Mouse (Mus musculus): ENCODE results near the gene Prkaa2. TPM values are rescaled to one million over a fixed set of nuclear protein-coding genes. Genes with fewer than 3 reads are reported as not detected.

Prkaa2 gene
- 2.0 and 3.2 TPM in 2 replicates for polyA plus RNA-seq (2016; fragmentation: Nextera tagmentation; extraction: Ambion mirVana)

GRCm38 (mm10) chr4:105109199-105109989, at the start of gene Prkaa2:
Prkaa2 (minus strand) TSS chr4:105109890.
- H3K4me3 ChIP-seq = peak within 1 kb of the TSS; percentile 82
- DNase-seq (ENCODE audit: low spot score) = peak; percentile 71

DNA sequence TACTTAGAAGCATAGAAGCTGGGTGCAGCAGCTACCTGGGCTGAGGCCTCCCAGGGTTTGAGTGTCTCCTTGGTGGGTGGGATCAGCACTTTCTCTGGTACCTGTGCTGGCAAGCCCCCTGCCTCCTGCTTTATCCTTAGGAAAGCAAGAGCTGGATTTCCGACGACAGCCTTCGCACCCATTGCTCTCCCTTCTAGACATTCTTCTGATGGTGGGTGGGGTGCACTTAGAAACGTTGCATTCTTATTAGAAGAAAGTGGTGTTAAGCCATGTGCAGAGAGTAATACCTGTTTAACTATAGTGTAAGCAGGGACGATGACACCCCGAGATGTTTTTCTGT, 49.8 kb upstream of the Prkaa2 start:
- peak overlapping the region; percentile 98 for H3K27ac ChIP-seq
- DNase-seq (ENCODE audit: low spot score) = no peak
- H3K27me3 ChIP-seq (ENCODE audit: insufficient read depth, poor library complexity, severe bottlenecking) = 0 out of 2 replicates have a peak, but pooled peaks cover 7% of the 10 kb centered on the region
- H3K4me3 ChIP-seq = peak overlapping the region; percentile 98
- WGBS = 23% methylated on average over 6 of the region's 6 CpGs
- no peaks in the 10 kb centered on the region for H3K9me3 ChIP-seq
- H3K36me3 ChIP-seq = peaks cover 31% of the 10 kb centered on the region
- peaks cover 49% of the 10 kb centered on the region for H3K4me1 ChIP-seq (replicated peaks)

More at GRCm38 (mm10) chr4:105109199-105109989, at the start of gene Prkaa2:
- Histone ChIP-seq H3K27me3 (ENCODE audit: insufficient read depth, poor library complexity, severe bottlenecking) (peaks cover 31% of the 10 kb centered on the region), H3K36me3 (no peaks in the 10 kb centered on the region), H3K4me1 (replicated peaks) (peaks cover 20% of the 10 kb centered on the region), H3K27ac (peak within 1 kb of the TSS; percentile 92), H3K9me3 (no peaks in the 10 kb centered on the region)
- WGBS = under 1% methylated on average over 80 of the region's 80 CpGs

GRCm38 (mm10) chr4:105158651-105159530, 49.2 kb upstream of the Prkaa2 start:
- Histone ChIP-seq H3K36me3 (peaks cover 30% of the 10 kb centered on the region), H3K4me3 (peak overlapping the region; percentile 98), H3K27ac (peak overlapping the region; percentile 98), H3K9me3 (no peaks in the 10 kb centered on the region), H3K4me1 (replicated peaks) (peaks cover 45% of the 10 kb centered on the region), H3K27me3 (ENCODE audit: insufficient read depth, poor library complexity, severe bottlenecking) (0 out of 2 replicates have a peak, but pooled peaks cover 7% of the 10 kb centered on the region)
- DNase-seq (ENCODE audit: low spot score) = peak; percentile 44
- WGBS = under 1% methylated on average over 18 of the region's 18 CpGs

GRCm38 (mm10) chr4:105158169-105158555, 48.5 kb upstream of the Prkaa2 start:
- Histone ChIP-seq H3K4me3 (peak overlapping the region; percentile 98), H3K36me3 (peaks cover 23% of the 10 kb centered on the region), H3K27ac (peak overlapping the region; percentile 98), H3K4me1 (replicated peaks) (peaks cover 38% of the 10 kb centered on the region), H3K9me3 (no peaks in the 10 kb centered on the region), H3K27me3 (ENCODE audit: insufficient read depth, poor library complexity, severe bottlenecking) (0 out of 2 replicates have a peak, but pooled peaks cover 7% of the 10 kb centered on the region)
- WGBS = under 1% methylated on average over 26 of the region's 26 CpGs
- peak; percentile 84 for DNase-seq (ENCODE audit: low spot score)

DNA sequence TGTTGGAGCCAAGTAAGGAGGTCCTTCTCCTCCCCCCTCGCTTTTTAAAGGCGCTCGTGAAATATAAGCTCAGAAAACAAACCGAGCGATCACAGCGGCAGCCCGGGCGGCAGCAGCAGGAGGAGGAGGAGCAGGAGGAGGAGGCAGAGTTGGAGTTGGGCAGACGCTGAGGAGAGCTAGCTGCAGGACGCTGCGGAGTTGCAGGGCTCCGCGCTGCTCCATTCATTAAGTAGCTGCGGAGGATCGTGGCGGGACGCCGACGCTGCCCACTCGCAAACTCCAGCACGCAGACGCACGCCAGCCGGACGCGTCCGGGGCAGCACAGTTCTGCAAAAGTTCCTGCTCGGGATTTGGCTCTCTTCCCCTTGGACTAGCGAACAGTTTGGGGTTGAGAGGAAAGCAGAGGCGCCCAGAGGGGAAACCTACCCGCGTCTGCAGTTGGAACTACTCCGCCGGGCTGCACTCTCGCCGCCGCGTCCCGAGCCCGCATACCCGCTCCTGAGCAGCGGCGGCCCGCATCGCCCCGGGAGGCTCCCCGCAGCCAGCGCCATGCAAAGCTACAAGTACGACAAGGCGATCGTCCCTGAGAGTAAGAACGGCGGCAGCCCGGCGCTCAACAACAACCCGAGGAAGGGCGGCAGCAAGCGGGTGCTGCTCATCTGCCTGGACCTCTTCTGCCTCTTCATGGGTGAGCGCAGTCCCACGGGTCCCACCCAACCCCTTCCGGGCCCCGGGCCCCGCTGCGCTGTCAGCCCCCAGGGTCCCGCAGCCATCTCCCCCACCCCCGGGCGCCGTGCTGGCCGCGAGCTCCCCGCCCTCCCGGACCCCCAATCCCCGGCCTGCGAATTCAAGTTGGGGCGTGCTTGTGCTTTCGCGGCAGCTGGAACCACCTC, 47.8 kb upstream of the Prkaa2 start, which contains the start of gene Plpp3:
Gene Plpp3 (plus strand): TSS at position 72 of the 893 bp plus-strand sequence.
- H3K36me3 ChIP-seq = peaks cover 17% of the 10 kb centered on the region
- H3K9me3 ChIP-seq = no peaks in the 10 kb centered on the region
- peak within 1 kb of the TSS; percentile 98 for H3K4me3 ChIP-seq
- peak within 1 kb of the TSS; percentile 98 for H3K27ac ChIP-seq
- DNase-seq (ENCODE audit: low spot score) = peak; percentile 88
- 0 out of 2 replicates have a peak, but pooled peaks cover 7% of the 10 kb centered on the region for H3K27me3 ChIP-seq (ENCODE audit: insufficient read depth, poor library complexity, severe bottlenecking)
- peaks cover 32% of the 10 kb centered on the region for H3K4me1 ChIP-seq (replicated peaks)
- WGBS = under 1% methylated on average over 77 of the region's 77 CpGs

- 2% methylated on average over 4 of the region's 4 CpGs for WGBS
- peaks cover 29% of the 10 kb centered on the region for H3K4me1 ChIP-seq (replicated peaks)
- peaks cover 13% of the 10 kb centered on the region for H3K36me3 ChIP-seq
- peak overlapping the region; percentile 98 for H3K27ac ChIP-seq
- DNase-seq (ENCODE audit: low spot score) = no peak
- 0 out of 2 replicates have a peak, but pooled peaks cover 7% of the 10 kb centered on the region for H3K27me3 ChIP-seq (ENCODE audit: insufficient read depth, poor library complexity, severe bottlenecking)
- H3K9me3 ChIP-seq = no peaks in the 10 kb centered on the region
- H3K4me3 ChIP-seq = peak overlapping the region; percentile 98
These were observed 47.2 kb upstream of the Prkaa2 start for GRCm38 (mm10) chr4:105156955-105157275.

- no peak for DNase-seq (ENCODE audit: low spot score)
These were observed 46.6 kb upstream of the Prkaa2 start for GRCm38 (mm10) chr4:105156281-105156680.

DNA sequence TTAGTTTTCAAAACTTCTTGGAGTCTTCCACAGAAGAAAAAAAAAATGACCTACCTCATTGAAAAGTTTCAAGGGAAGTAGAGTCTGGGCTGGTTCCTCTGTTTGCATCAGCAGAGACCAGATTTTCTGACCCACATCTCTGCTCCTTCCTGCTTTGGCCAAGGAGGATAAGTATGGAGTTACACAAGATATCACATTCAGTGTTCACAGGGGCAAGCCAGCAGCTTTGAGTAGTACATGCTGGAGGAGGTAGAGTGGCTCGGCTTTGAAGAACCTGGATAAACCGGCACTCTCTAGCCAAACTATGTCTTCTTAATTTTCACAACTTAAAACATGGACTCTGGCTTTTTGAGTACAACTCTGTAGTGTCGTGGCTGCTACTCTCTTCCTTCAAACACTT, 43.5 kb upstream of the Prkaa2 start:
- Histone ChIP-seq H3K27me3 (ENCODE audit: insufficient read depth, poor library complexity, severe bottlenecking) (0 out of 2 replicates have a peak, but pooled peaks cover 7% of the 10 kb centered on the region), H3K4me3 (no peak overlapping the region), H3K27ac (no peak overlapping the region), H3K4me1 (replicated peaks) (0 out of 2 replicates have a peak, but pooled peaks cover 2% of the 10 kb centered on the region), H3K9me3 (no peaks in the 10 kb centered on the region), H3K36me3 (no peaks in the 10 kb centered on the region)
- WGBS = 83% methylated on average over 3 of the region's 3 CpGs
- DNase-seq (ENCODE audit: low spot score) = no peak

More at GRCm38 (mm10) chr4:105156281-105156680, 46.6 kb upstream of the Prkaa2 start:
- Histone ChIP-seq H3K27ac (peak overlapping the region; percentile 98), H3K4me1 (replicated peaks) (peaks cover 28% of the 10 kb centered on the region), H3K4me3 (peak overlapping the region; percentile 98; the same call in 1 of the 2 replicates), H3K9me3 (no peaks in the 10 kb centered on the region), H3K27me3 (ENCODE audit: insufficient read depth, poor library complexity, severe bottlenecking) (0 out of 2 replicates have a peak, but pooled peaks cover 7% of the 10 kb centered on the region), H3K36me3 (peaks cover 7% of the 10 kb centered on the region)
- WGBS = 78% methylated on average over 7 of the region's 7 CpGs

DNA sequence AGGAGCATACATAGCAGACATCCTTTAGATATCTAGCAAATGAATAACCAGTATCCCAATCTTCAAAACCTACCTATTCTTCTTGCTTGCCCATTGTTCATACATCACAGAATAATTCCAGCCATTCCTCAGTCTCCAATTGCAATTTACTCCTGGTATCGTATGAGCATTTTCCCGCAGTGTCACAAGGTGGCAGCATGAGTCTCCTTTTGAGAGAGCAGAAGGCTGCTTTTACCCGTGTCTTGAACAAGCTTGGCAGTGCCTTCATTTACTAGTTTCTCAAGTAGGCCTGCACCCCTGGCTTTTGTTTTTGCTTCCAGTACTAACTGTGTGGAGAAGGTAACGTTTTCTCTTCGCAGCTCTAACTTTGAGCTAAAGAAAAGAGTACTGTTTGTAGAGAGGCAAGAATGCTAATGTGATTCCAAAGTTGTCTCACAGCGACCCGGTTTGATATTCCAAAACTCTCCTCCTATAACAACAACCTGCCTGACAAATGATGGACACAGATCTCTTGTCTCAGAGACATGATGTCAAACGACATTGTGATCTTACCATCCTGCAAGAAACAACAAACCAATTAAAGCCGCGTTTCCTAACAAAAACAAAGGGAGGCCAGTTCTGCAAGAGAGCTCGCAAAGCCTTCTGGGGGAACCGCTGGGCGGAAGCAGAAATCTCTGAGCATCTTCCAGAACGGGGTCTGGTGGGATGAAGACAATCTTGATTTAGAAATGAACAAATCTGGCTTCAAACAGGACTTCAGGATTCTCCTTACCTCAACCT, 42.4 kb upstream of the Prkaa2 start:
- peak overlapping the region; percentile 50; the same call in 1 of the 2 replicates for H3K27ac ChIP-seq

DNA sequence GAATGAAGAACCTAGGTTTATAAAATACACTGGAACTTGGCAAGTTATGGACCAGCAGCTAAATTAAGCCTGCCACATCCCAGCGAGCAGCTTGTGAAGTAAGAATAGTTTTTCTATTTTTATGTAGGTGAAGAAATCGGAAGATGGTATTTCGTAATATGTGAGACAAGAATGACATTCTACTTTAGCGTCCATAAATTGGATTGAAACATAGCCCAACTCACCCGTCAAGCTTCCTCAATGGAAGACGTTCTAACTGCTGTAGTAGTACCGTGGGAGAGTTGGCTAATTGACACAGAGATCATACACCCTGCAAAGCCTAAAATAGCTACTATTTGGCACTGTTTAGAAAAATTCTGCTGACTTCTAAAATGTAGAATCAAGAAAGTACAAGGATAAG, 39.8 kb upstream of the Prkaa2 start:
- H3K9me3 ChIP-seq = no peaks in the 10 kb centered on the region
- 92% methylated on average over 7 of the region's 7 CpGs for WGBS
- H3K36me3 ChIP-seq = no peaks in the 10 kb centered on the region
- DNase-seq (ENCODE audit: low spot score) = no peak
- H3K27ac ChIP-seq = no peak overlapping the region
- no peak overlapping the region for H3K4me3 ChIP-seq
- 0 out of 2 replicates have a peak, but pooled peaks cover 2% of the 10 kb centered on the region for H3K4me1 ChIP-seq (replicated peaks)
- no peaks in the 10 kb centered on the region for H3K27me3 ChIP-seq (ENCODE audit: insufficient read depth, poor library complexity, severe bottlenecking)

More for the DNA sequence above, 42.4 kb upstream of the Prkaa2 start:
- Histone ChIP-seq H3K4me3 (no peak overlapping the region), H3K9me3 (no peaks in the 10 kb centered on the region), H3K27me3 (ENCODE audit: insufficient read depth, poor library complexity, severe bottlenecking) (0 out of 2 replicates have a peak, but pooled peaks cover 7% of the 10 kb centered on the region), H3K36me3 (no peaks in the 10 kb centered on the region), H3K4me1 (replicated peaks) (0 out of 2 replicates have a peak, but pooled peaks cover 2% of the 10 kb centered on the region)
- peak; percentile 73 for DNase-seq (ENCODE audit: low spot score)
- WGBS = 40% methylated on average over 14 of the region's 14 CpGs

GRCm38 (mm10) chr4:105133350-105134050, 23.8 kb upstream of the Prkaa2 start:
- Histone ChIP-seq H3K9me3 (no peaks in the 10 kb centered on the region), H3K4me1 (replicated peaks) (0 out of 2 replicates have a peak, but pooled peaks cover 5% of the 10 kb centered on the region), H3K36me3 (no peaks in the 10 kb centered on the region), H3K4me3 (no peak overlapping the region), H3K27ac (no peak overlapping the region), H3K27me3 (ENCODE audit: insufficient read depth, poor library complexity, severe bottlenecking) (no peaks in the 10 kb centered on the region)
- DNase-seq (ENCODE audit: low spot score) = no peak
- 79% methylated on average over 4 of the region's 4 CpGs for WGBS
